10 mouse cellular contexts compared by ENCODE assay signal in genomic region chr1:78860056-78860455, GRCm38 (mm10). TPM values are rescaled to one million over a fixed set of nuclear protein-coding genes. Genes with fewer than 3 reads are reported as not detected.
DNase-seq lines count a peak whose midpoint lies in the region; ATAC-seq and TF ChIP-seq lines count a peak whose summit lies in the region.
"Had no signal": no experiment of that assay in that cellular context is flagged by ENCODE, and none has a peak within 500 bp of the region (broad histone marks: within the 10 kb centered on the region; RNA-seq: fewer than 3 reads in every experiment).

No protein-coding gene starts in this region.

- H3K27ac ChIP-seq in kidney, adult 2 months (ENCODE audit: insufficient read depth, low read depth, low read length) = peak overlapping the region; percentile 61; the same call in 1 of the 2 replicates
- H3K27ac ChIP-seq in kidney, embryonic 16.5 days (ENCODE audit: low read length) = no peak overlapping the region
- peak overlapping the region; percentile 72 for H3K27ac ChIP-seq in heart, embryonic 16.5 days (ENCODE audit: low read length)
- no peak overlapping the region for H3K27ac ChIP-seq in forebrain, embryonic 15.5 days (replicated peaks)
- H3K27ac ChIP-seq: kidney, postnatal 0 days; limb, embryonic 15.5 days had no signal

- H3K4me1 ChIP-seq in kidney, adult 2 months (ENCODE audit: control insufficient read depth, insufficient read depth, low read length) = peaks cover 16% of the 10 kb centered on the region
- peaks cover 9% of the 10 kb centered on the region; the same call in 1 of the 2 replicates for H3K4me1 ChIP-seq in kidney, embryonic 16.5 days (ENCODE audit: insufficient read depth, low read length)
- peaks cover 14% of the 10 kb centered on the region for H3K4me1 ChIP-seq in heart, embryonic 16.5 days (ENCODE audit: control insufficient read depth, insufficient read depth, low read length)
- 0 out of 2 replicates have a peak, but pooled peaks cover 3% of the 10 kb centered on the region for H3K4me1 ChIP-seq in forebrain, embryonic 15.5 days

- DNase-seq in kidney, adult 2 months = peak; percentile 81
- peak; percentile 12 for DNase-seq in adrenal gland, postnatal 25 days
- peak; percentile 73 for DNase-seq in lung, postnatal 10 days
- no peak for DNase-seq in spleen, postnatal 14 days (ENCODE audit: low spot score in 2 of 2)
- DNase-seq: retina, postnatal 1 day had no signal

- no peaks in the 10 kb centered on the region for H3K27me3 ChIP-seq in kidney, adult 2 months (replicated peaks; ENCODE audit: control insufficient read depth, insufficient read depth, low read length)
- H3K27me3 ChIP-seq in kidney, embryonic 16.5 days (ENCODE audit: insufficient read depth, low read length) = no peaks in the 10 kb centered on the region
- H3K27me3 ChIP-seq in heart, embryonic 16.5 days (ENCODE audit: control insufficient read depth, insufficient read depth, low read length) = no peaks in the 10 kb centered on the region
- no peaks in the 10 kb centered on the region for H3K27me3 ChIP-seq in forebrain, embryonic 15.5 days
- H3K27me3 ChIP-seq: limb, embryonic 15.5 days had no signal

- no peaks in the 10 kb centered on the region for H3K9me3 ChIP-seq in kidney, embryonic 16.5 days (ENCODE audit: low read length)
- H3K9me3 ChIP-seq in heart, embryonic 16.5 days (replicated peaks; ENCODE audit: control insufficient read depth, low read length) = no peaks in the 10 kb centered on the region
- H3K9me3 ChIP-seq in forebrain, embryonic 15.5 days = no peaks in the 10 kb centered on the region
- H3K9me3 ChIP-seq: limb, embryonic 15.5 days had no signal

- 62% methylated on average over 7 of the region's 7 CpGs for WGBS in kidney, adult 2 months
- WGBS in kidney, embryonic 16.5 days = 68% methylated on average over 7 of the region's 7 CpGs
- 30% methylated on average over 7 of the region's 7 CpGs for WGBS in heart, embryonic 16.5 days
- 81% methylated on average over 7 of the region's 7 CpGs for WGBS in forebrain, embryonic 15.5 days

- no peaks in the 10 kb centered on the region for H3K36me3 ChIP-seq in kidney, adult 2 months (ENCODE audit: control insufficient read depth, insufficient read depth, low read length)
- H3K36me3 ChIP-seq in kidney, embryonic 16.5 days (ENCODE audit: insufficient read depth, low read length) = no peaks in the 10 kb centered on the region
- H3K36me3 ChIP-seq in heart, embryonic 16.5 days (ENCODE audit: control insufficient read depth, insufficient read depth) = no peaks in the 10 kb centered on the region
- H3K36me3 ChIP-seq in forebrain, embryonic 15.5 days = no peaks in the 10 kb centered on the region
- H3K36me3 ChIP-seq: limb, embryonic 15.5 days had no signal

- TF ChIP-seq POLR2A in kidney, adult 2 months (IDR thresholded peaks at IDR 0.05; ENCODE audit: low read depth, low read length) = no peak

- no peak overlapping the region for H3K9ac ChIP-seq in kidney, embryonic 16.5 days (replicated peaks; ENCODE audit: low read length)
- H3K9ac ChIP-seq in heart, embryonic 16.5 days (ENCODE audit: low read length) = no peak overlapping the region
- H3K9ac ChIP-seq in forebrain, embryonic 15.5 days (replicated peaks) = no peak overlapping the region
- H3K9ac ChIP-seq: limb, embryonic 15.5 days had no signal

- TF ChIP-seq CTCF in kidney, adult 2 months (conservative IDR thresholded peaks at IDR 0.05; ENCODE audit: insufficient read depth, insufficient read length, low read depth, low read length) = no peak

- H3K4me2 ChIP-seq in kidney, embryonic 16.5 days (replicated peaks; ENCODE audit: low read depth, low read length) = no peak overlapping the region
- H3K4me2 ChIP-seq in heart, embryonic 16.5 days (ENCODE audit: low read depth, low read length) = peak overlapping the region; percentile 6; the same call in 1 of the 2 replicates
- H3K4me2 ChIP-seq in forebrain, embryonic 15.5 days (replicated peaks) = no peak overlapping the region
- H3K4me2 ChIP-seq: limb, embryonic 15.5 days had no signal

- H3K4me3 ChIP-seq in kidney, adult 2 months (ENCODE audit: insufficient read depth, low read depth, low read length) = no peak overlapping the region
- no peak overlapping the region for H3K4me3 ChIP-seq in kidney, embryonic 16.5 days (ENCODE audit: low read length)
- H3K4me3 ChIP-seq in heart, embryonic 16.5 days (ENCODE audit: low read length) = no peak overlapping the region
- no peak overlapping the region for H3K4me3 ChIP-seq in forebrain, embryonic 15.5 days
- H3K4me3 ChIP-seq: limb, embryonic 15.5 days had no signal

- ATAC-seq in kidney, embryonic 16.5 days (ENCODE audit: low FRiP score, low TSS enrichment) = no peak
- peak; percentile 87 for ATAC-seq in heart, embryonic 16.5 days (replicated peaks; ENCODE audit: extremely low read depth, insufficient read depth, low FRiP score)
- ATAC-seq in forebrain, embryonic 15.5 days (replicated peaks) = no peak

RNA-seq across cellular contexts. Expression of gene Kcne4, which starts 43.5 kb away (rescaled TPM):
- polyA plus RNA-seq in kidney, adult 2 months (2012; rRNA removed) = 2.2 and 2.4 TPM in 2 replicates
- 9.8 and 10.6 TPM in 2 replicates for polyA plus RNA-seq in kidney, embryonic 16.5 days (2015; fragmentation: Nextera tagmentation; extraction: Ambion mirVana)
- 3.8 and 5.3 TPM in 2 replicates for total RNA-seq in adrenal gland, postnatal 25 days (2021)
- 4.2 and 5.3 TPM in 2 replicates for polyA plus RNA-seq in heart, embryonic 16.5 days (2015; fragmentation: Nextera tagmentation; extraction: Ambion mirVana)
- polyA plus RNA-seq in forebrain, embryonic 15.5 days (2015; fragmentation: Nextera tagmentation; extraction: Ambion mirVana) = 1.3 and 1.4 TPM in 2 replicates

Comparison
In these comparisons a context has a peak if more than half of its experiments do, and no peak if none do; other contexts are left out.
1. H3K27ac ChIP-seq: peak in kidney, adult 2 months (single experiment) and heart, embryonic 16.5 days (single experiment); none in kidney, embryonic 16.5 days (single experiment) and forebrain, embryonic 15.5 days (single experiment).
2. DNase-seq: peak in kidney, adult 2 months (single experiment), adrenal gland, postnatal 25 days (single experiment) and lung, postnatal 10 days (single experiment); none in spleen, postnatal 14 days (0 of 2).